Mouse (Mus musculus) thymus, postnatal 36 days (tissue): ENCODE measurements around the gene Nkain2.

Experiments
- DNase-seq, 2 experiments: peaks; one replicate each; pipeline ENCODE4 v3.0.0; 2022; ENCODE audit warnings: mixed read lengths in 2 of 2

Nkain2 gene

DNA sequence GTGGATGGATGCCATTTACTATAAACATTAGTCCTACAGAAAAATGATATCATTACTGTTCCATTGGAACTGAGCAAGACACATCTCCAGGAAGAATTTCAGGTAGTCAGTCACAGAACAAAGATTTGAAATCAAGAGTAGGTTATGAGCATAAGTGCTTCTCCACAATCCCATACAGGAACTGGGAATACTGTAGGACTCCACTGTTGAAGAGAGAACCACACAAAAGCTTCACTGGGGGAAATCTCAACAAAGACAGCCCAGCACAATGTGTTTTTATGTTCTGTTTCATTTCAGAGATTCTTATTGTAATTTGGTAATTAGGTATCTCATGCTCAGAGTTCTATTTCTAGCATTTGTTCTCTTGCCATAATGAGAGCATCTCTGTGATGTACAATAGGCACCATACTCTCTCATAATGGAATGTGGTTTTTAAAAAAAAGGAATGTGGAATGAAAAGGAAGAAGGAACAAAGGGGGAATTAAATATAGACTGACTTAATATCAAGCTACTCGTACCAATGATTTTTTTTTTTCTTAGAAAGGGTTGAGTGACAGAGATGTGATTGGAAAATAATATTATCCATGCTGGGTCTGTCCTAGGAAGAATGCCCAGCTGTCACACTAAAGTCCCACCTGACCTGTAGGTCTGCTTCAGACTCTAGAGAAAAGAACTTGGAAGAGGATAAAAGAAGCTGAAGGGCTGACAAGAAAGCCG lies 313.5 kb downstream of the Nkain2 start:
- no peak for DNase-seq

DNA sequence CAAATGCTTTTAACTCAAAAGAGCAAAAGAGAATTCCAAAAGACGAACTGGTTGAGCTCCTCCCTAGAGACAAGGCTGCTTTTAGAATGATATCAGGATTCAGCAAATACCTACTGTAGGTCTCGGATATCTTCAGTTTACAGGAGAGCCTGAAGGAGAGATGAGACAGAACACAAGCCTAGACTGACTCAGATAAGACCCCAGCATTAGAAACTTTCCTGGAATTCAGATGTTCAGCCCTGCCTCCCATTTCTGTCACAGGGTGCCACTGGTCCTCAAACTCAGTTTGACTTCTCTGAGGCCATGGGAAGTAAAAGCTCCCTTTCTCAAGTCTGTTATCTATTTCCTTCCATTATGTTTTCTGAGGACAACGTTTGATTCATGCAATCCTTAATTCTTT lies 332.6 kb downstream of the Nkain2 start:
- DNase-seq, result no peak

DNA sequence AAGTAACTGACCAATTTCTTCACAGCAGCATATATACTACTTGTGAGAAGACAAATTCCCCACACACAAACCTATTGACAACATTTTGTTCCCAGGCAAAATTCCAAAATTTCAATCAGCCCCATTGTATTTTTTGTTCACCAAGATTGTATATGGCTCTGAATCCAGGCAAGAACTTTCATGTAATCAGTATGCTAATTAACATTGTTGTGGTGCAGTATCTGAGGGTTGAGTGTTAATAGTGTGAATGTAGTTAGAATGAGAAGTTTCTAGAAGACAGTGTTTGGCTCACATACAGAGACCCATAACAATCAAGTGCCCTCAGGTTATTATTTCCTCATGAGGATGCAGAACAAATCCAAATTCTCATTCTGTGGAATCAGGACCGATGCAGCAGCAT lies 354.2 kb downstream of the Nkain2 start:
- no peak for DNase-seq

DNA sequence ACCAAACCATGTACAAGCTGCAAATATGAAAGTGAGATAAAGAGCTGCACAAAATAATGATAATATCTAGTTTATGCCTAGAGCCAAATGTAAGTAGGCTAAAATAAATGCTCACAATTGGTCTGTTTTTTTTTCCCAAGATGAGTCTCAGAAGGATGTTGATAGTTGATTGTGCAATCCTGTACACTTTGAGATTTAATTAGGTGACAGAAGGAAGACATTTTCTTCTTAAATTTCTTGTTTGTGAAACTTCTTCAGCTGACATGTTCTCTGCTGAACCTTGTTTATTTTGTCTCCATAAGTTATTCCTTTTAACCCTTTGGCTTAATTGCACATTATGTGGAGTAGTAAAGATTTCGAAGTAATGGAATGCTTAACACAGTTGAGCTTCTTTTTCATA lies 379.4 kb downstream of the Nkain2 start:
- DNase-seq, result no peak

DNA sequence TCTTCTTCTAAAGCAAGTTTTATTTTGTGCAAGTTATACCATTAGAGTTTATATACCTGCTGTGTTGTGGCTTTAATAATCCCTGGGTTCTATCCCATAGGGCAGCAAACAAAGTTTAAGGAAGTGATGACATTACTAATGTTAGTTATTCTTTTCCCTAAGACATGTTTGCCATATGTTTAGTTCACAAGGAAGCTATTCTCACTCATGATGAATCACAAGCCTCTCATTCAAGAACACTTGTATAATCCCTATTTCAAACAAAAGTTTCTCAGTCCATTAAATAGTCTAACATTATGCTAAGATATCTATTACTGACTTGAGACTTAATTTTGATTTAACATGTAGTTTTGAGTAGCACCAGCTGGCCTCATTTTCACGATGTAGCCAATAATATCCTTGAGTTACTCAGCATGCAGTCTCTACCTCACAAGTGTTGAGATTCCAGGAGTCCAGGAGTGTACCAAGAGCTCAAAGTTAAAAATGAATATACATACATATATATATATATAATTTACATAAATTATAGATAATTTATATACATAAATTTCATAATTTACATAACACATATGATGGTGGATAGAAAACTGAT lies 395.6 kb downstream of the Nkain2 start:
- DNase-seq, result no peak

GRCm38 (mm10) chr10:32493600-32493999 lies 396.7 kb downstream of the Nkain2 start:
- DNase-seq, result no peak

GRCm38 (mm10) chr10:32462726-32463125 lies 427.5 kb downstream of the Nkain2 start:
- DNase-seq, result no peak

DNA sequence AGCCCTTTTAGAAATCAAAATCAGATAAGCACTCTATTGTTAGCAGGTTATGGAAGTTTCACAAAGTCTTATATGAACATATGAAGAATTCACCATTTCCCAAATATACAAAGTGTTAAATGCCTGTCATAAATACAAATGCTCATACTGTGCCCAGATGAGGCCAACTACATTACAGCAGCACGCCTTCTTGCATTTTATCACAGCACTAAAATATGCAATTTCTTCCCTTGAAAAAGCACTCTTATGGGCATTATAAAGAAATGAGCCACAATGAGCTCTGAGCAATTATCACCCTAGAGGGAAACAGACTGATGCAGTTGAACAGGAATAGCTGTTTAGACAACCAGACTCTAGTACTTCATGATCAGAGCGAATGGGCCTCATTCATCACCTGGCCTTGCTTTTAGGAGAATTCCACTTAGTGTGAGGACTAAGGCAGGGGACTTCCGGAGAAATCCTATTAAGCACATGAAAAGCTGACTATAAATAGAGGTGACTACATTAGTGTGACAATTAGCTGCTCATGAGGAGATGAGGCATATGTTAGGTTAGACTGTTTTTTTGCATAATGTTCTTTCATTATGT lies 450.2 kb downstream of the Nkain2 start:
- DNase-seq, result no peak

DNA sequence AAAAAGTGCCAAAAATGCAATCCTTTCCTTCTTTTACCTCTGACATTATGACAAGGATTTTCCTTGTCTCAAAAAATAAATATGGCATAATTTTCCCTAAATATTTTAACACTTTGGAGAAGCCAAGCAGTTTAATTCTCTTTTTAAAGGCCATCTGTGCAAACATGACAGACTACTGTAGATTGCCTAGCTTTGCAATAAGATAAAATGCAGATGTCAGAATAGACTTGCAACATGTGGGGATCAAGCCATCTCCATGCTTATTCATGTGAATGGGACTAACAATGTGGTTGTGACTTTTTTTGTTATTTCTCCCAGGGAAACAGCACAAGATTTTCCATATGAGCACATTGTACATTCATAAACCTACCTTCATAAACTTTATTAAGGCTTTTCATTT lies 476.0 kb downstream of the Nkain2 start:
- no peak for DNase-seq

DNA sequence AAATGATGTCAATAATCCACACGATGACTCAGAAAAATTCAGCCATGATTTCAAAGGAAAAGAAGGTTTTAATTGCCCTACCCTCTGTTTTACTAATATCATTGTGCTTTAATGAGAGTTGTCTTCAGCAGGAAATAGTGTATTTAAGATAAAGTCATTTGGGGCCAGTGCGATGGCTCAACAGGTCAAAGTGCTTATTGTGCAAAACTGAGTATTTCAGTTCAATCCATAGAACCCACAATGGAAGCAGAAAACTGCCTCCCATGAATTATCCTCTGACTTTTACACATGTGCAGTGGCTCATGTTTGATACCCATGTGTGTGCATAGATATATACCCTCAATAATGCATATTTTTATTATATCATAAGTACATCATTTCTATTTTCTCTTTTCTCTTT lies 478.9 kb downstream of the Nkain2 start:
- DNase-seq, result no peak

DNA sequence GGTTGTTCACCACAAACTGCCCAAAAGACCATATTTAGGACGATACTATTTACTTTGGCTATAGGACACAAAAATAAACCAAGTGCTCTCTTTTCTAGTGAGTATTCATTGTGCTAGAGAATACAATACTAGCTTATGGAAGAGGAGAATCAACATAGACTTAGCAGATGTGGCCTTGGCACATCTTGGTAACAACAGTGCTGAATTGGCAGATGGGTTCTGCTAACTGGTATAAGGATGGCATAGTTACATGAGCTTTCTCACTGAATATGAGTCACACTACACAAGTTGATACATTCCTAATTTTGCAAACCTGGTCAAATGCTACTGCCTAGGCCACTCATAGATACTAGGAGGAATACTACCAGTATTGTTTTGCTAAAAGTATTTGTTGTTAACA lies 489.3 kb downstream of the Nkain2 start:
- no peak for DNase-seq

GRCm38 (mm10) chr10:32393859-32394521 lies 496.3 kb downstream of the Nkain2 start:
- no peak for DNase-seq

- no peak for DNase-seq
These were observed 496.9 kb downstream of the Nkain2 start for GRCm38 (mm10) chr10:32393326-32393725.

DNA sequence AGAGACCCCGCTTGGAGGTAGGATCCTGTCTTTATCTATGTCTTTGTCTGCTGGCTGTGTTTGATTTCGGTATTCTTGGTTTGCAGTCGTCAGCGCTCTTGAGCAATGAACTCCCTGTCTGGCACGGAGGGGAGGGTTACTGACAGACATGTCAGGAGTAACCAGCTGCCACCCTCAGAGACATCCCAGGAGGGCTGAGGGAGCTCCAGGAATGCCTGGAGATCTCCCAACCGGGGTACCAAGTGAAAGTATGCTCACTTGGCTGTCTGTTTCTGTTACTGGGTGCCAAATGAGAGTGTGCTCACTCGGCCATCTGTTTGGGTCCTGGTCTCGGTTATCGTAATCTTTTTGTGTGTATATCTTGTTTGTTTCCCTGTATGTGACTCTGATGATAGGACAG lies 577.5 kb downstream of the Nkain2 start:
- DNase-seq, result no peak

DNA sequence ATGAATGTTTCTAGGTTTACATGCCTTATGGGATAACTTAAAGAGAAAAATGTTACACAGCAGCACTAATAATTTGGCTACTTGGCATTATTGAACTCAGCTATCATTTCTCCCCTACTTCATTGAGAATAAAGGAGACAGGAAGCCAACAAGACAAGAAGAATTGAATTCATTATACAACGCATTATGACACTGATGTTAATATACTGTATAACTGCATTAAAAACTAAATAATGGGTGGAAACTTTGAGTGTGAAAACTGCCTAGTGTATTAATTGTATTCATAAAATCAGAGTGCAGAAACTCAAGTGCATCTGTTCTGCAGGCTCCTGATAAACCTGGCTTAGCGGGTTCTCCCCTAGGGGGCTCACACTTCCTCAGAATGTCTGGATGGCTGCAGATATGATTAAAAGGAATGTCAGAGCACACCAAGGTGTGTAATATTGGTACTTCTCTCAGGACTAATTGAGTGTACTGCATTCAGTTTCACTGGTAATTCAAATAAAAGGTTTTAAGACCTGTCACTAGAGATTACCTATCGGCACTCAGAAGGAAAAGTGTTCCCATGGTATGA lies 589.2 kb downstream of the Nkain2 start:
- DNase-seq, result no peak

DNA sequence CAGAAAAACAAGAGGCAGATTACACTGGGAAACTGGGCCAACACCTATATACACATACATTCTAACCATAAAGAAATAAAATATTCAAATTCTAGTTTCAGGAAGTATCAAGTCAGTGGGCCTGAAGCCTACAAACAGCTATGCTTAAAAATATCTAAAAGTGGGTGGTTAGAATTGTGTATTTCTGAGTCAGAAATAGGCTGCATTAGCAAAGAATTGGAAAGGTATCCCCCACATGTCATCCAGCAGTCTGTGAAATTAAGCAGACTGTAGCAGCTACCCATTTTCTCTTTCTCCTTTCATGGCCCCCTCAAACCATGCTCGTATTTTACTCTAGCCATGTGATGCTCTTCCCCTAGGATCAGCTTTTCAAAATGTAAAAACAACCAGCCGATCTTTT lies 599.8 kb downstream of the Nkain2 start:
- DNase-seq, result no peak

- no peak for DNase-seq
These were observed 606.6 kb downstream of the Nkain2 start for GRCm38 (mm10) chr10:32283690-32284089.

DNA sequence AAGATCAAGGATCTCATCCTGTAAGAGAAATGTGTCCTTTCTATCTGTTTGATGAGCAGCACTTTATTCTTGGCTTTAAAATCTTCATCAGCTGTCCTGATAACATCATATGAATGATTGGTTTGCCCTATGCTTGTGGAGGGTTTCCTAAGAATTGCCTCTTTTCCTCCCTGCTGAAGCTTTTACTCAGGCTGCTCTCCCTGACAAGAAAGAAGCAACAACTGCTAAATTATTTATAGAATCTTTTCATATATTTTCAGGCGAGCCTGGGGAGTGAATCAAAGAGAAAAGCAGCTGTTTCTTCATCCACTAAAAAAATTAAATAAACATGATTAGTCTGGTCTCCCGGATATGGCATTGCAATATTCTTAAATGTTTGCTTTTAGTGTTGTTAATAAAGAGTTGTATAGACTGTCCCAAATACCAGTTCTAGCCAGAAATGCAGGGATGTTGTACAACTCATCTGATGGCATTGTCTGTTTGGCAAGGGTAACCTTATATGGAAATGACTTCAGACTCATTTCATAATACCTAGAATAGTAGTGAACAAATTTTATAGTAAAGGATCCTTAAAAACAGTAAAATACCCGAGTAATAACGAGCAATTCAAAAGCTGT lies 646.9 kb downstream of the Nkain2 start:
- no peak for DNase-seq

DNA sequence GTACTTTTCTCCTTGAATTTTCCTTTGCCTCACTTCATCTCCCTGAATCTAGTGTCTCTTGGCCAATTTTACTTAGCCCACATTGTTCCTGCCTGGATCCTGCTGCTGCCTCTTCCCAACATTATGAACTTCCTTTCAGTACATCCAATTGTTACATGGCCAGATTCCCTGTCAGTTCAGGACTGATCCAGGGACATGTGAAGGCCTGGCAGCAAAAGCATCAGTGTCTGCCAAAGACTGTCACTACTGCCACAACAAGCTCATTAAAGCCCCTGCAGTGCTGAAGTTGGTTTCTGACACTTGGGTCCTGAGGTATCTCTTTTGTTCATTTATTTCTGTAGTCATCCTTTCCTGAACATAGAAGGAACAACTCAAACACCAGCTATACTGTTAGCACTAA lies 649.1 kb downstream of the Nkain2 start:
- DNase-seq, result no peak

DNA sequence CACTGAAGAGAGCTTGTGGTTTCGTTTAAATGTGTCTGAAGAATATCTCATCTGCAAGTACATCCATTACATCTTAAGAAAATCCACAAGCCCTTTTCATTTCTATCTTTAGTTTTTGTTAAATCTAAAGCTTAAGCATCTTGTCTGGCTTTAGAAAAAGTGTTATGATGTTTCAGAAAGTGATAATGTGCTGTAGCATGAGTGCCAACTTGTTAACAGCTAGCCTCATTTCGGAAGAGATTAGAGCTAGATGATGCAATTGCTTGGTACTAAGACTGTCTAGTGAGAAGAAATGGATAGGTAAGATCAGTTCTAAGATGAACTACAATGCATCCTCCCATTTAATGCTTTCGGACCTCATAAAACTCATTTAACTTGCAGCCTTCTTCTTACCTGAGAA lies 707.3 kb downstream of the Nkain2 start:
- DNase-seq, result no peak

GRCm38 (mm10) chr10:32091354-32091753 lies 798.9 kb downstream of the Nkain2 start:
- DNase-seq, result no peak

DNA sequence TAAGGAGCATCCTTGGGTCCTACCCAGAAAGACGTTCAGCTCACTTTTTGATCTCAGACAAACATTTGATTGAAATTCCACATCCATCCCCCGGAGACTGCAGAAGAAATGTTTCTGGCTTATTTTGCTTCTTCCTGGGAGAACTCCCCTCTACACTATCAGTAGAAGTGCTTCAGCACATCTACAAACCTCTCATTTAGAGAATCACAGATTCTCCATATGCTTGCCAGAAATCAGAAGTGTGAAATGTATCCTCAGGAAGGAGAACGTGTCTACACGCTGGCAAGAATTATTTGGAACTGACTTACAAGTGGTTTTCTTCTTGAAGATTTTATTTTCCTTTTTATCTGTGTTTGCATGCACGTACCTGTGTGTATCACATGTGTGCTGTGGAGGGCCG lies 829.9 kb downstream of the Nkain2 start:
- no peak for DNase-seq

GRCm38 (mm10) chr10:32058251-32058650 lies 832.0 kb downstream of the Nkain2 start:
- no peak for DNase-seq
